Mouse (Mus musculus): Measurements from ENCODE around the gene Pitpnm2. TPM values are rescaled to one million over a fixed set of nuclear protein-coding genes. Genes with fewer than 3 reads are reported as not detected.
"Not testable (repeated sequence)": the region's sequence is repeated elsewhere in the genome, so short reads cannot be mapped to it uniquely, and the experiment has no call there.

Pitpnm2 gene
- polyA plus RNA-seq, 1 experiment from 2014 or later: 3.1 TPM

- Histone ChIP-seq H3K4me2 (replicated peaks) (no peak overlapping the region), H3K9me3 (no peaks in the 10 kb centered on the region), H3K9ac (no peak overlapping the region), H3K4me1 (replicated peaks) (peaks cover 4% of the 10 kb centered on the region; the same call in 1 of the 2 replicates), H3K27ac (no peak overlapping the region), H3K4me3 (replicated peaks) (no peak overlapping the region), H3K36me3 (no peaks in the 10 kb centered on the region), H3K27me3 (replicated peaks) (no peaks in the 10 kb centered on the region)
- 78% methylated on average over 4 of the region's 4 CpGs for WGBS
- ATAC-seq: no peak
These were observed 23.1 kb downstream of the Pitpnm2 start for GRCm38 (mm10) chr5:124226494-124226893.

- H3K4me1 ChIP-seq (replicated peaks): peaks cover 10% of the 10 kb centered on the region; the same call in 1 of the 2 replicates
These were observed 23.7 kb downstream of the Pitpnm2 start for GRCm38 (mm10) chr5:124225891-124226290.

GRCm38 (mm10) chr5:124224321-124225092 lies 25.1 kb downstream of the Pitpnm2 start:
- no peak overlapping the region for H3K4me3 ChIP-seq (replicated peaks)
- no peak for ATAC-seq
- no peak overlapping the region for H3K4me2 ChIP-seq (replicated peaks)
- no peak overlapping the region for H3K9ac ChIP-seq
- H3K27ac ChIP-seq: no peak overlapping the region
- H3K4me1 ChIP-seq (replicated peaks): peaks cover 13% of the 10 kb centered on the region; the same call in 1 of the 2 replicates
- 68% methylated on average over 16 of the region's 16 CpGs for WGBS
- H3K27me3 ChIP-seq (replicated peaks): no peaks in the 10 kb centered on the region
- no peaks in the 10 kb centered on the region for H3K9me3 ChIP-seq
- H3K36me3 ChIP-seq: no peaks in the 10 kb centered on the region

More at GRCm38 (mm10) chr5:124225891-124226290, 23.7 kb downstream of the Pitpnm2 start:
- Histone ChIP-seq H3K9ac (no peak overlapping the region), H3K4me2 (replicated peaks) (no peak overlapping the region), H3K4me3 (replicated peaks) (no peak overlapping the region), H3K27ac (no peak overlapping the region), H3K9me3 (no peaks in the 10 kb centered on the region), H3K27me3 (replicated peaks) (no peaks in the 10 kb centered on the region), H3K36me3 (no peaks in the 10 kb centered on the region)
- ATAC-seq: no peak
- WGBS: 88% methylated on average over 7 of the region's 7 CpGs

- Histone ChIP-seq H3K9ac (no peak overlapping the region), H3K4me2 (replicated peaks) (no peak overlapping the region), H3K27me3 (replicated peaks) (no peaks in the 10 kb centered on the region), H3K9me3 (no peaks in the 10 kb centered on the region), H3K4me1 (replicated peaks) (peaks cover 13% of the 10 kb centered on the region; the same call in 1 of the 2 replicates), H3K4me3 (replicated peaks) (no peak overlapping the region), H3K36me3 (no peaks in the 10 kb centered on the region), H3K27ac (no peak overlapping the region)
- no peak for ATAC-seq
- WGBS: 83% methylated on average over 8 of the region's 8 CpGs
These were observed 26.0 kb downstream of the Pitpnm2 start for GRCm38 (mm10) chr5:124223574-124223973.

GRCm38 (mm10) chr5:124222696-124223095 lies 26.9 kb downstream of the Pitpnm2 start:
- Histone ChIP-seq H3K4me1 (replicated peaks) (peaks cover 13% of the 10 kb centered on the region; the same call in 1 of the 2 replicates), H3K36me3 (no peaks in the 10 kb centered on the region), H3K27ac (no peak overlapping the region), H3K4me2 (replicated peaks) (no peak overlapping the region), H3K4me3 (replicated peaks) (no peak overlapping the region), H3K9ac (no peak overlapping the region), H3K9me3 (no peaks in the 10 kb centered on the region), H3K27me3 (replicated peaks) (no peaks in the 10 kb centered on the region)
- no peak for ATAC-seq
- WGBS: 79% methylated on average over 11 of the region's 11 CpGs

GRCm38 (mm10) chr5:124221736-124222040 lies 27.9 kb downstream of the Pitpnm2 start:
- H3K9ac ChIP-seq: no peak overlapping the region
- no peak overlapping the region for H3K4me2 ChIP-seq (replicated peaks)
- peaks cover 13% of the 10 kb centered on the region; the same call in 1 of the 2 replicates for H3K4me1 ChIP-seq (replicated peaks)
- 79% methylated on average over 7 of the region's 7 CpGs for WGBS
- no peaks in the 10 kb centered on the region for H3K27me3 ChIP-seq (replicated peaks)
- 0 out of 2 replicates have a peak overlapping the region, but pooled peaks have one; percentile 40 for H3K27ac ChIP-seq
- no peaks in the 10 kb centered on the region for H3K9me3 ChIP-seq
- no peak for ATAC-seq
- no peaks in the 10 kb centered on the region for H3K36me3 ChIP-seq
- H3K4me3 ChIP-seq (replicated peaks): no peak overlapping the region

- Histone ChIP-seq H3K4me2 (replicated peaks) (no peak overlapping the region), H3K4me1 (replicated peaks) (peaks cover 13% of the 10 kb centered on the region; the same call in 1 of the 2 replicates), H3K9ac (no peak overlapping the region), H3K27ac (0 out of 2 replicates have a peak overlapping the region, but pooled peaks have one; percentile 40), H3K4me3 (replicated peaks) (no peak overlapping the region), H3K9me3 (no peaks in the 10 kb centered on the region), H3K36me3 (no peaks in the 10 kb centered on the region), H3K27me3 (replicated peaks) (no peaks in the 10 kb centered on the region)
- WGBS: 41% methylated on average over 7 of the region's 7 CpGs
- ATAC-seq: 0 out of 2 replicates have a peak, but pooled peaks have one; percentile 35
These were observed 28.4 kb downstream of the Pitpnm2 start for GRCm38 (mm10) chr5:124221037-124221735.

GRCm38 (mm10) chr5:124220551-124220950 lies 29.0 kb downstream of the Pitpnm2 start:
- ATAC-seq: no peak

GRCm38 (mm10) chr5:124219431-124219830 lies 30.1 kb downstream of the Pitpnm2 start:
- H3K4me2 ChIP-seq (replicated peaks): no peak overlapping the region
- no peak overlapping the region for H3K4me3 ChIP-seq (replicated peaks)
- H3K4me1 ChIP-seq (replicated peaks): peaks cover 13% of the 10 kb centered on the region; the same call in 1 of the 2 replicates
- no peaks in the 10 kb centered on the region for H3K9me3 ChIP-seq
- WGBS: 84% methylated on average over 10 of the region's 10 CpGs
- no peaks in the 10 kb centered on the region for H3K36me3 ChIP-seq
- ATAC-seq: no peak
- H3K27ac ChIP-seq: no peak overlapping the region
- no peak overlapping the region for H3K9ac ChIP-seq
- H3K27me3 ChIP-seq (replicated peaks): no peaks in the 10 kb centered on the region

More at GRCm38 (mm10) chr5:124220551-124220950, 29.0 kb downstream of the Pitpnm2 start:
- WGBS: 90% methylated on average over 5 of the region's 5 CpGs
- H3K4me1 ChIP-seq (replicated peaks): peaks cover 13% of the 10 kb centered on the region; the same call in 1 of the 2 replicates
- no peak overlapping the region for H3K4me3 ChIP-seq (replicated peaks)
- H3K9me3 ChIP-seq: no peaks in the 10 kb centered on the region
- H3K27ac ChIP-seq: 0 out of 2 replicates have a peak overlapping the region, but pooled peaks have one; percentile 40
- H3K9ac ChIP-seq: no peak overlapping the region
- H3K27me3 ChIP-seq (replicated peaks): no peaks in the 10 kb centered on the region
- H3K36me3 ChIP-seq: no peaks in the 10 kb centered on the region
- no peak overlapping the region for H3K4me2 ChIP-seq (replicated peaks)

GRCm38 (mm10) chr5:124218986-124219385 lies 30.6 kb downstream of the Pitpnm2 start:
- 63% methylated on average over 7 of the region's 7 CpGs for WGBS
- no peak overlapping the region for H3K9ac ChIP-seq
- no peak overlapping the region for H3K4me2 ChIP-seq (replicated peaks)
- H3K27ac ChIP-seq: no peak overlapping the region
- H3K4me1 ChIP-seq (replicated peaks): peaks cover 13% of the 10 kb centered on the region; the same call in 1 of the 2 replicates
- no peak overlapping the region for H3K4me3 ChIP-seq (replicated peaks)
- ATAC-seq: no peak
- no peaks in the 10 kb centered on the region for H3K27me3 ChIP-seq (replicated peaks)
- H3K9me3 ChIP-seq: no peaks in the 10 kb centered on the region
- H3K36me3 ChIP-seq: no peaks in the 10 kb centered on the region

GRCm38 (mm10) chr5:124217566-124218249 lies 31.9 kb downstream of the Pitpnm2 start:
- peaks cover 13% of the 10 kb centered on the region; the same call in 1 of the 2 replicates for H3K4me1 ChIP-seq (replicated peaks)
- no peaks in the 10 kb centered on the region for H3K27me3 ChIP-seq (replicated peaks)
- 55% methylated on average over 8 of the region's 8 CpGs for WGBS
- H3K36me3 ChIP-seq: no peaks in the 10 kb centered on the region
- H3K9ac ChIP-seq: no peak overlapping the region
- no peak overlapping the region for H3K4me3 ChIP-seq (replicated peaks)
- H3K4me2 ChIP-seq (replicated peaks): no peak overlapping the region
- no peak for ATAC-seq
- H3K27ac ChIP-seq: no peak overlapping the region
- no peaks in the 10 kb centered on the region for H3K9me3 ChIP-seq

GRCm38 (mm10) chr5:124217092-124217491 lies 32.5 kb downstream of the Pitpnm2 start:
- 80% methylated on average over 5 of the region's 5 CpGs for WGBS
- not testable (repeated sequence) for H3K4me3 ChIP-seq (replicated peaks); H3K27me3 ChIP-seq (replicated peaks); H3K4me2 ChIP-seq (replicated peaks); H3K9me3 ChIP-seq; H3K9ac ChIP-seq; ATAC-seq; H3K27ac ChIP-seq; H3K36me3 ChIP-seq
- peaks cover 13% of the 10 kb centered on the region; the same call in 1 of the 2 replicates for H3K4me1 ChIP-seq (replicated peaks)

Measured in intestine, embryonic 15.5 days (tissue).